Mouse (Mus musculus) G1E (cell line): Measurements from ENCODE around the gene Cbfa2t2. TPM values are rescaled to one million over a fixed set of nuclear protein-coding genes. Genes with fewer than 3 reads are reported as not detected.
A peak's percentile ranks its signal among the peaks of the same experiment; 100 is the strongest.

Experiments used
- ATAC-seq: 2 replicates; pipeline ENCODE4 v1.8.0; 2016; ENCODE audit warnings: mild to moderate bottlenecking; ENCODE audit not compliant: insufficient number of reproducible peaks, poor library complexity, low FRiP score, severe bottlenecking; ENCODE audit errors: extremely low read depth
- DNase-seq: peaks from one replicate; pipeline ENCODE4 v3.0.0; 2012; ENCODE audit warnings: low spot score
- H3K27me3 ChIP-seq: 2 replicates; pipeline ENCODE4 v1.6.1; 2012; ENCODE audit warnings: mild to moderate bottlenecking, low read length, inconsistent platforms; ENCODE audit not compliant: insufficient read depth
- H3K36me3 ChIP-seq: replicated peaks from 2 replicates; pipeline ENCODE3; 2012; ENCODE audit warnings: mild to moderate bottlenecking, inconsistent platforms
- H3K4me1 ChIP-seq: 2 replicates; pipeline ENCODE4 v1.6.1; 2012; ENCODE audit warnings: low read depth, low read length, inconsistent platforms, mixed read lengths; ENCODE audit not compliant: insufficient read depth
- H3K4me3 ChIP-seq: 2 replicates; pipeline ENCODE4 v1.5.1; 2012; ENCODE audit warnings: low read depth, mild to moderate bottlenecking, inconsistent platforms, low read length, moderate library complexity, mixed read lengths
- H3K9me3 ChIP-seq: replicated peaks from 2 replicates; pipeline ENCODE4 v1.6.1; 2012; ENCODE audit warnings: inconsistent platforms
- CTCF ChIP-seq: IDR thresholded peaks from 2 replicates; pipeline ENCODE4 v1.5.1; 2012; ENCODE audit warnings: low read depth, low read length, inconsistent platforms, mixed read lengths
- GATA1 ChIP-seq: IDR thresholded peaks from 2 replicates; pipeline ENCODE4 v1.6.1; 2012; ENCODE audit warnings: borderline replicate concordance, low read length, inconsistent platforms, mixed read lengths
- GATA2 ChIP-seq: IDR thresholded peaks from 2 replicates; pipeline ENCODE4 v1.6.1; 2012; ENCODE audit warnings: low read depth, low read length, inconsistent platforms, borderline replicate concordance
- POLR2AphosphoS5 ChIP-seq: IDR thresholded peaks from 2 replicates; pipeline ENCODE4 v1.6.1; 2012; ENCODE audit warnings: low read depth, low read length, inconsistent platforms; ENCODE audit not compliant: insufficient replicate concordance
- TAL1 ChIP-seq: conservative IDR thresholded peaks from 2 replicates; pipeline ENCODE4 v1.6.1; 2012; ENCODE audit warnings: low read depth, low read length, inconsistent platforms, mixed read lengths
- polyA plus RNA-seq: library from polyadenylated mRNA; stranded (reverse); fragments of >175 nt; gene quantifications from 2 replicates; pipeline ENCODE4 v1.2.3, GENCODE M21; 2012
- total RNA-seq, 2 experiments: library from RNA; stranded (forward) in 1 of 2; stranded (reverse) in 1 of 2; fragments of 200-1000 nt in 1 of 2; fragments of >200 nt in 1 of 2; fragmentation: Nextera tagmentation in 1 of 2; gene quantifications; 2 replicates each; pipeline ENCODE4 v1.2.3; 2014 to 2017

The Cbfa2t2 gene
- total and polyA plus RNA-seq, 3 experiments: 7.8 to 29.8 (median 13.7) TPM

DNA sequence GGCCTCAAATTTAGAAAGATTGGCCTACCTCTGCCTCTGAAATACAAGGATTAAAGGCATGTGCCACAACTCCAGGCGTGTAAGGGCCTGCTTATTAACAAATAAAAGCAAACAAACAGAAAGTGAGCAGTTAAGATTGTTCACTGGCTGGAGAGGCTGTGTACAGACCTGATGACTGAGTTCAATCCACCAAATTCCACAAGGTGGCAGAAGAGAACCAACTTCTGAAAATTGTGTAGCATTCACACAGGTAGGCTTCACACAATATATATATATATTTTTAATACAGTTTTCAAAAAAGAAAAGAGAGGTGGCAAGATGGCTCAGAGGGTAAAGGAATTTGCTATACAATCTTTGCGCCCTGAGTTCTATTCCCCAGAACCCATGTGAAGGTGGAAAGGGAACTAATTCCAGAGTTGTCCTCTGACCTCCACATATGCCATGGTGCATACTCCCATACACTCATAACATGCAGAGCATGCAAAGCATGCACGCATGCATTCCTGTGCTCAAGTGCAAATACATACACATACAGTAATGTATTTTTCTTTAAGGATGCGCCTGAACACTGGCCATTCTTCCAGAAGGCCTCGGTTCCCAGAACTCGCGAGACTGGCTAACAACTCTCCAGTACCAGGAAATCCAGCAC, 24.1 kb upstream of the Cbfa2t2 start:
- peaks cover 17% of the 10 kb centered on the region for H3K4me1 ChIP-seq
- no peak for ATAC-seq
- peak; percentile 15 for DNase-seq
- peaks cover 8% of the 10 kb centered on the region; the same call in 1 of the 2 replicates for H3K9me3 ChIP-seq
- H3K36me3 ChIP-seq: no peaks in the 10 kb centered on the region
- TF ChIP-seq TAL1 (no peak), GATA1 (no peak), CTCF (no peak), POLR2AphosphoS5 (no peak), GATA2 (no peak)
- no peak overlapping the region for H3K4me3 ChIP-seq
- H3K27me3 ChIP-seq: peaks cover 25% of the 10 kb centered on the region

DNA sequence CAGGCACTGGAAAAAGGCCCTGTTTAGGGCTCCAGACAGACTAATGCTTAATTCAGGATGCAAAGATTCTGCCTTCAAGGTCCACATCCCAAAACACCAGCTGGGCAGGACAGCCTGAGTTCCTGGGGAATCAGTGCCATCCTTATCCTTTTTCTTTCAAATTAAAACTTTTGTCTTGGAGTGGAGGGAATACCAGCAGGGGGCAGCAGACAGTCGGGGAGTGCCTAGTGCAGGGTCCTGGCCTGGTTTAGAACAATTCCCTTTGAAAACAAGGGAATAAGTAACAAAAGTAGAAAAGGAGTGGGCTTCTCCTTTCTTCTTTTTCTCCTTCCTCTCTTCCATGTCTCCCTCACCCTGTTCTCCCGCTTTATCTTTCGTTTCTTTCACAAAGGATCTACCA, 19.2 kb upstream of the Cbfa2t2 start:
- Histone ChIP-seq H3K27me3 (peaks cover 16% of the 10 kb centered on the region), H3K4me3 (no peak overlapping the region), H3K36me3 (no peaks in the 10 kb centered on the region), H3K9me3 (no peaks in the 10 kb centered on the region), H3K4me1 (peaks cover 2% of the 10 kb centered on the region; the same call in 1 of the 2 replicates)
- ATAC-seq (no peak; the same call in 1 of the 2 replicates), DNase-seq (no peak)
- TF ChIP-seq GATA1 (no peak), CTCF (peak; percentile 73)

DNA sequence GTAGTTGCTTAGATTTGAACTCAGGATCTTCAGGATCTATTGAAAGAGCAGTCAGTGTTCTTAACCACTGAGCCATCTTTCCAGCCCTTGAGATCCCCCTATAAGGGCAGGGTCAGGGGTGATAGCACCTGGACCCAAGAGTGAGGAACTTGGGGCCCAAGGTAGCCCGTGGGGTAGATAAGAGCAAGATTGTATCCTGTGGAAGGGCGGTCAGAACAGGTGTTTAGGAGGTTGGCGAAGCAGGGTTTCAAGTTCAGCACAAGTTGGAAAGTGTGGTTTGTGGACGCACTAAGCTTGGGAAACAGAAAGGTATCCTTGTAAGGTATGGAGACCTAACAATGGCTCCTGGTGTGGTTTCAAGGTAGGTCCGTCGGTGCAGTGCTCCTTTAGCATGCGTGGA, 18.3 kb upstream of the Cbfa2t2 start:
- Histone ChIP-seq H3K36me3 (no peaks in the 10 kb centered on the region), H3K4me3 (no peak overlapping the region), H3K9me3 (no peaks in the 10 kb centered on the region), H3K27me3 (peaks cover 18% of the 10 kb centered on the region), H3K4me1 (no peaks in the 10 kb centered on the region; the same call in 1 of the 2 replicates)
- no peak for ATAC-seq
- TF ChIP-seq POLR2AphosphoS5 (no peak), GATA2 (no peak), CTCF (no peak), GATA1 (no peak), TAL1 (no peak)
- DNase-seq: no peak

DNA sequence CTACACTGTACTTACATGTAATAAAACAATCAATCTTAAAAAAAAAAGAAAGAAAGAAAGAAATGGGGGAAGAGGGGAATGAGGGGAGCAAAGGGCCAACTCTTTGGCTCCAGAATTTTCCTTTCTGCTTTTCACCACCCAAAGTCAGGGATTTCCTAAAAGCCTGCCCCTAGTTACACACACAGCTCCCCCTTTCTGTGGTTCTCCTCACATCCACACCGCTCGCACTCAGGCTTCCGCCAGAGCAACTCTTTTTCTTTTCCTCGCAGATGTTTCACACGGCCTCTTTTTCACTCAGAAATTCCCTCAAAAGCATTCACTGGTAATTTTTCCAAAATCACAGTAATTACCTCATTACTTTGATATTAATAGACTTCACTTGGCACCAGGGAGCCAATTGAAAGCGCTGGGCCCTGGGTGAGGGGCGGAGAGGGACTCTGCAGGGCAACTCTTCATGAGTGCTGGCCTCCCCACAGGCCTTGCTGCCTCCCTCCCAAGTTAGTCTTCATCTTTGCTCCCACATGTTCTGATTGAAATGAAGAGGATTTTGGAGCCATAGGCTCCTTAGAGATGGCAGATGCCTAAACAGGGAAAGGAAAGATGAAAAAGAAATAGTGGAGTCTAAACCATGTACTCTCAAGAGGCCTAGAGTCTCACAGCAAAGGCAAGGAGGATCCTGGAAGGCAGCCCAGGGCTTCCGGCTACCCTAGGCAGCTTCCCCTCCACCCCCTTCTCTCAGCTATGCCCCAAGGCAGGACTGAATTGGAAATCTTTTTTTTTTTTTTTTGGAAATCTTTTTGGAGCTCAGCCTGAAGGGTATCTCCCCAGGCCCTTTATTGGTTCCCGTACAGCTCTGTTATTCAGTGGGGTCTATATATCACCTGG, 16.4 kb upstream of the Cbfa2t2 start:
- Histone ChIP-seq H3K4me1 (no peaks in the 10 kb centered on the region; the same call in 1 of the 2 replicates), H3K9me3 (no peaks in the 10 kb centered on the region), H3K4me3 (no peak overlapping the region), H3K27me3 (peaks cover 18% of the 10 kb centered on the region), H3K36me3 (no peaks in the 10 kb centered on the region)
- ATAC-seq: no peak
- DNase-seq: no peak
- no peak for TF ChIP-seq CTCF
- no peak for TF ChIP-seq GATA2
- TF ChIP-seq GATA1: no peak
- TF ChIP-seq TAL1: no peak
- no peak for TF ChIP-seq POLR2AphosphoS5

DNA sequence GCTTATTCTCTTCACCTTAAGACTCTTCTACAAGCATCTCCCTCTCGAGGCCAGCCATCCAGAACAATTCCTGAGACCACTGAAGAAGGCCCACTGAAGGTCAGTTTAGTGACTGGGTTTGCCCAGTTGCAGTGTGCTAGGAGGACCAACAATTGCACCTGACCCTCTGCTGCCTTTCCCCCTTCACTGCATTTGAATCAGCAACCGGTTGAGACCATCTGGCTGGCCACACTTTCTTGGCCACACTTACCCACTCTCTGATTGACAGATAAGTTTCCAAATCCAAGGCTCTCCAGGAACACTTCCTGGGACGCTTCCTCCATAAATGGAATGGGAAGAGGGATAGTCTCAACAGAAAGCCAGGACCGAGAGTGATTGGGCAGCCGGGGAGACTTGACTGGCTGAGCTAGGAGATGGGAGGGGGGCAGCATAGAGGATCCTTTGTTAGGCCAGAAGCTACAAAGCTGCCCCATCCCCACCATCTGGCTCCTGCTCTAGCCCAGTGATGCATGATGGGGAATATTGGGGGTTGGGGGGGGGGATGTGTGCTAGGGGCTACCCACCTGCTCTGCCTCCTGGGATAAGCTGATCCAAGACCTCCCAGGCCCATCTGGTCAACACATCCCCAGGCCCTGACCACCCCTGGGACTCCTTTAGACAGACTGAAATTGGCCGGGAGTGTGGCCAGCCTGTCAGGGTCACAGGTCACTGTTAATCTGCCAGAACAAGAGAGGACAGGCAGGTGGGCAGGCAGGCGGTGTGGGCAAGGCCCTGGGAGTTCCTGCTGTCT, 15.1 kb upstream of the Cbfa2t2 start:
- DNase-seq: no peak
- no peak for ATAC-seq
- Histone ChIP-seq H3K4me3 (no peak overlapping the region), H3K4me1 (no peaks in the 10 kb centered on the region; the same call in 1 of the 2 replicates), H3K36me3 (no peaks in the 10 kb centered on the region), H3K9me3 (peaks cover 2% of the 10 kb centered on the region), H3K27me3 (peaks cover 22% of the 10 kb centered on the region)
- no peak for TF ChIP-seq POLR2AphosphoS5
- TF ChIP-seq GATA1: no peak
- no peak for TF ChIP-seq CTCF
- no peak for TF ChIP-seq GATA2
- no peak for TF ChIP-seq TAL1

DNA sequence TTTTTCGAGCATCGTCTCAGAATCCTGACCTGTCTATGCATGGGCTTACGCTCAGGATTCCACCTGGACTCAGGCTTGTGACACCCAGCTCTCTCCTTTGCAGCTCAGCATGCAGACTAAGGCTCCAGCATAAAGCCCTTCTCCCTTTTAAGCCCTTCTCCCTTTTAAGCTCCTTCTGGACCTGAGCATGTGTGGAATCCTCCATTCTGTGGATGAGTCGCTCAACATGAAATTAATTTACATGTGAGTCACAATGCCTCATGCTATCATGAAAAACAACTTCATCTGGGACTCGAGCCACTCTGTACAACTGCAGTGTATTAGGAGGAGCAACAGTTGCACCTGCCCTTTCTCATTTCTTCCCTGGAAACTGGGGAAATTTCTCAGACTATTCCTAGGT, 14.1 kb upstream of the Cbfa2t2 start:
- H3K4me1 ChIP-seq: no peaks in the 10 kb centered on the region; the same call in none of the 2 replicates
- TF ChIP-seq GATA1: no peak
- ATAC-seq: no peak

More for the DNA sequence above, 14.1 kb upstream of the Cbfa2t2 start:
- no peak overlapping the region for H3K4me3 ChIP-seq
- peaks cover 2% of the 10 kb centered on the region for H3K9me3 ChIP-seq
- H3K36me3 ChIP-seq: no peaks in the 10 kb centered on the region
- DNase-seq: no peak
- peaks cover 30% of the 10 kb centered on the region for H3K27me3 ChIP-seq
